Mouse (Mus musculus) testis, adult 2 months (tissue): ENCODE results near the gene Nxn. TPM values are rescaled to one million over a fixed set of nuclear protein-coding genes. Genes with fewer than 3 reads are reported as not detected.
A peak's percentile ranks its signal among the peaks of the same experiment; 100 is the strongest.

Experiments used
- H3K27ac ChIP-seq: fragments of 200-500 bp; 2 replicates; pipeline ENCODE4 v1.5.1; 2012; ENCODE audit warnings: low read depth, low read length; ENCODE audit not compliant: control insufficient read depth, insufficient read depth
- H3K27me3 ChIP-seq: fragments of 200-500 bp; 2 replicates; pipeline ENCODE4 v1.6.1; 2012; ENCODE audit warnings: mild to moderate bottlenecking, low read length, moderate library complexity; ENCODE audit not compliant: control insufficient read depth, insufficient read depth
- H3K36me3 ChIP-seq: fragments of 200-500 bp; 2 replicates; pipeline ENCODE4 v1.6.1; 2012; ENCODE audit warnings: mild to moderate bottlenecking, low read length; ENCODE audit not compliant: control insufficient read depth, insufficient read depth
- H3K4me1 ChIP-seq: fragments of 200-500 bp; 2 replicates; pipeline ENCODE4 v1.6.1; 2012; ENCODE audit warnings: low read length; ENCODE audit not compliant: control insufficient read depth, insufficient read depth
- H3K4me3 ChIP-seq: fragments of 200-500 bp; 2 replicates; pipeline ENCODE4 v1.5.1; 2012; ENCODE audit warnings: low read depth, mild to moderate bottlenecking, low read length, moderate library complexity, mixed read lengths; ENCODE audit not compliant: control insufficient read depth
- CTCF ChIP-seq: fragments of 200-500 bp; IDR thresholded peaks from 2 replicates; pipeline ENCODE4 v1.5.1; 2012; ENCODE audit warnings: low read depth, mild to moderate bottlenecking, inconsistent platforms, low read length, moderate library complexity; ENCODE audit not compliant: control insufficient read depth, insufficient read depth, insufficient replicate concordance
- POLR2A ChIP-seq: fragments of 200-500 bp; IDR thresholded peaks from 2 replicates; pipeline ENCODE4 v1.6.1; 2012; ENCODE audit warnings: low read depth, mild to moderate bottlenecking, inconsistent platforms, low read length, moderate library complexity; ENCODE audit not compliant: control insufficient read depth
- polyA plus RNA-seq: library from polyadenylated mRNA; depleted of rRNA; stranded (reverse); fragments of >200 nt; gene quantifications from 2 replicates; pipeline ENCODE4 v1.2.3, GENCODE M21; 2012

The Nxn gene
- polyA plus RNA-seq, 1 experiment = 83.2 TPM

DNA sequence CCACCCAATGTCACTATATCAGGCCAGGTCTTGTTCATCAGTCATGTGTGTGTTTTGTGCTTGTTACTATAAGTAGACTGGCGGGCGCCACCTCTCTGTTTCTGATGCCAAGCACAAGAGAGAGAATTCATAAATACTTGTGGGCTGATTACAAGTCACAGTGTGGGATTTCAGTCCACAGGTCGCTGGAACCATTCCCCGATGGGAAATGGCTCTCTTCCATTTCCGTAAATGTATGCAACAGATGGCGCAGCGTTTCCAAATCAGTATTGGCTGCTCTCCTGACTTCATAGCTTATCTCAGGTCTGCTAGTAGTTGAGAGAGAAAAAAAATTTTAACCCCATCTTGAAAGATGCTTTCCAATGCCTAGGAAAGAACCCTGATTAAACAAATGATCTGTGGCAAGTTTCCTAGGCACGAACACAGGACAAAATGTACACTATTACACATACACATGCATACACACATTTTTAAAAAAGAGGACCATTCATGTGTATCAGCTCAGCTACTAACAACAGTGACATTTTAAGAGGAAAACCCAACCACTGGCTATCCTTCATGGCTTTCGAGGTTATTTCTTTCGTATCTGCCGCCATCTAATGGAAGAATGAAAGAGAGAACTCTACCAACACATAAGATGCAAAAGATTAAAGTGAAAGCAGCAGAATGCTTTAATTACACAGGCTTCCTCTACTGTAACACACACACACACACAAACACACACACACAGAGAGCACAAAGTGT, 819 bp upstream of the Nxn start:
- no peaks in the 10 kb centered on the region for H3K27me3 ChIP-seq
- H3K36me3 ChIP-seq = no peaks in the 10 kb centered on the region; the same call in 1 of the 2 replicates
- H3K4me3 ChIP-seq = no peak overlapping the region; the same call in 1 of the 2 replicates
- TF ChIP-seq CTCF = no peak
- TF ChIP-seq POLR2A = no peak
- H3K4me1 ChIP-seq = peaks cover 5% of the 10 kb centered on the region
- H3K27ac ChIP-seq = peak overlapping the region; percentile 86

DNA sequence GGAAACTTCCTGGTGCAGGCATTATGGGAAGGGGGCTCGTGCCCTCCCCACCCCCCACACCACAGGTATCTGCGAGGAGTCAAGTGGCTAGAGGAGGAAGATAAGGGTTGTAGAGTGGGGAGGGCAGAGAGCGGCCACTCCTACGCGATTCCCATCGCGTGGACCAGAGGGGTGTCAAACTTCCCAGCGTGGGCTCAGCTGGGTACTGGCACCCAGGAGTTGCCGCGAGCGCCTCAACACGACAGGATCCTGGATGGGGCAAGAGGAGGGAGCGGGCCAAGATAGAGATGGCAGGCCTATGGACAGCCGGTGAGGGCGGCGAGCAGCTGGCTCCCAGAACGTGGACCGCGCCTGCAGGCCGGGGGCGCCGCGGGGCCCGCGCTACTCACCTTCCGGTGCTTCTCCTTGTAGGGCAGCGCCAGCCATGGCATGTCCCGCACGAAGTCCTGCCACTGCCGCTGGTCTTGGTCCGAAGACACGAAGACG, 585 bp downstream of the Nxn start:
- H3K36me3 ChIP-seq = no peaks in the 10 kb centered on the region; the same call in 1 of the 2 replicates
- peak overlapping the region; percentile 62 for H3K27ac ChIP-seq
- peaks cover 5% of the 10 kb centered on the region for H3K4me1 ChIP-seq
- peak overlapping the region; percentile 91 for H3K4me3 ChIP-seq
- no peaks in the 10 kb centered on the region for H3K27me3 ChIP-seq
- no peak for TF ChIP-seq POLR2A

DNA sequence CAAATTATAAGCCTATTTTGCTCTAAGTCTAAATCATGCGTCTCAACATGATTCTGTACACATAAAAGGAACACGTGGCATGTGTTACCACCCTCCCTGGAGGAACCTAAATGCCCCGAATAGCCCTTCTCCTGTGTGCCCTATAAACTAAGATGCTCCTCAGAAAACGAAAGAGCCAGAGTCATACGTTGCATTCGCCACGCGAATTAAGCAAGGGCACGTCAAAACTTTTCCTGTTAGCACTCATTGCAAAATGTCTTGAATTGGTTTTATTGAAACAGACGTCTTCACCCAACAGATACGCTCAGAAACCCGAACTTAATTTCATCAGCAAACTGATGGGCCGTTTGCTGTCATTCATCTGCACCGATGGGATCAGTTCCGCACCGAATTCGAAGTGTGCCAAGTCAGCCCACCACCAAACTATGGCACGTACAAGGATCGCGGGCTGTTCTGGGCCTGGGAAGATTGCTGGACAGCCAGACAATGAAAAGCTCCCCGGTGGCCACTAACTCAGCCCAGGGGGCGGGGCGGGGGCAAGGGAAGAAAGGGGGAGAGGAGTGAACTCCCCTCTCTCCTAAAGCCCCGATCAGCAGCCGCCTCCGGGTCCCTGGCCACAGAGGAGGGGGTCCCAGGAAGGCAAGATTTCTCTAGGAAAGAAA, 1.2 kb downstream of the Nxn start:
- TF ChIP-seq CTCF (no peak), POLR2A (no peak)
- Histone ChIP-seq H3K27me3 (no peaks in the 10 kb centered on the region), H3K27ac (peak overlapping the region; percentile 62), H3K36me3 (no peaks in the 10 kb centered on the region; the same call in 1 of the 2 replicates), H3K4me3 (peak overlapping the region; percentile 91), H3K4me1 (peaks cover 5% of the 10 kb centered on the region)

DNA sequence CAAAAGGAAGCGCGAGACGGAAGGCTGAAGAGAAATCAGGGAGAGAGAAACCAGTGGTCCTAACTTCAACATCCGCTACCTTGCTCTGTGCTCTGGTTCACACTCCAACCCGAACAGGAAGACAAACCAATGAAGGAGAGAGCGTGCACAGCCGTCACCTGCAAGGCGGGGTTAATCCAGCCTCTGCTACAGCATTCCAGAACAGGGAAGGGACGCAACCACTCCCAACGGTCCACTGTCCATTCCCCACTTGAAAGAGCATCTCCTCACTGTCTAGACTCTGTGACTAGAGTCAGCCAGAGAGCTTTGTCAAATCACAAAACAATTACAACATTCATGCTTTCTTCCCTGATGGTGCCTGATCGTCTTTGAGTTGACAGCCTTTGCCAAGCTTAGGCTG, 5.9 kb downstream of the Nxn start:
- Histone ChIP-seq H3K27me3 (no peaks in the 10 kb centered on the region), H3K27ac (no peak overlapping the region), H3K36me3 (no peaks in the 10 kb centered on the region; the same call in 1 of the 2 replicates), H3K4me3 (no peak overlapping the region), H3K4me1 (no peaks in the 10 kb centered on the region; the same call in 1 of the 2 replicates)
- TF ChIP-seq POLR2A (no peak), CTCF (no peak)

DNA sequence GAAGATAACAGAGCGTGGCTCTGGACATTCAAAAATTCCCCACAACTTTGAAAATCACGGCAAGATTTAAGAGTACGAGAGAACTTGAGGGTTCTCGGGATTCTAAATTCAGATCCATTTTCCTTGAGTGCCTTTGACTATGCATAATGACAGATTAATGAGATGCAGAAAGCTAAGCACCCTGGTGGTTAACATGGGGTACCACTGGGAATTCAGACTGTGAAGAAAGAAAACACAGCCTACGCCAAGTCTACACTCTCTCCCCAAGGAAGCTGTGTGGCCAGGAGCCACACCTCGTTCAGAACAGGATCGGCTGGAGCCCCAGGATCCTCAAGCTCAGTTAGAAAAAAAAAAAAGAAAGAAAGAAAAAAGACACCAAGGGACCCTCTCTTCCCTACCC, 6.4 kb downstream of the Nxn start:
- no peak for TF ChIP-seq POLR2A
- TF ChIP-seq CTCF = no peak
- no peaks in the 10 kb centered on the region for H3K27me3 ChIP-seq
- no peak overlapping the region for H3K4me3 ChIP-seq

DNA sequence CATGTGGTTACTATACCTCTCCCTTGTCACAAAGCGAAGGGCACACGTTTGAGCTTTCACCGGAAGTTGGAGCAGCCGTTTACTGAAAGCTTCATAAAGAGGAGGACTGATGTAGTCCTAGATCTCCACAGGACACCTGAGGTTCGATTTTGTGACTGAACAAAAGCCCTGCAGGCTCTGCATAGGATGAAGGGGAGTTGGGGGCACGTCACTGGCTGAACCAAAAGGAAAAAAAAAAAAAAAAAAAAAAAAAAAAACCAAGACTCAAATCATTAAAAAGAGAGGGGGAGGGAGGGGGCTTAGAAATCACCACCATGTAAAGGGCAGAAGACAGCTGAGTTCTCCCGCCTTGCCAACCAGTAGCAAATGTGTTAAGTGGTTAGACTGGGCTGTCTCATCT, 10.2 kb downstream of the Nxn start:
- no peak for TF ChIP-seq CTCF
- no peak for TF ChIP-seq POLR2A
- Histone ChIP-seq H3K36me3 (no peaks in the 10 kb centered on the region), H3K4me1 (no peaks in the 10 kb centered on the region), H3K4me3 (no peak overlapping the region), H3K27ac (no peak overlapping the region), H3K27me3 (no peaks in the 10 kb centered on the region)

More for the DNA sequence above, 6.4 kb downstream of the Nxn start:
- Histone ChIP-seq H3K4me1 (no peaks in the 10 kb centered on the region; the same call in 1 of the 2 replicates), H3K36me3 (no peaks in the 10 kb centered on the region; the same call in 1 of the 2 replicates), H3K27ac (no peak overlapping the region)

DNA sequence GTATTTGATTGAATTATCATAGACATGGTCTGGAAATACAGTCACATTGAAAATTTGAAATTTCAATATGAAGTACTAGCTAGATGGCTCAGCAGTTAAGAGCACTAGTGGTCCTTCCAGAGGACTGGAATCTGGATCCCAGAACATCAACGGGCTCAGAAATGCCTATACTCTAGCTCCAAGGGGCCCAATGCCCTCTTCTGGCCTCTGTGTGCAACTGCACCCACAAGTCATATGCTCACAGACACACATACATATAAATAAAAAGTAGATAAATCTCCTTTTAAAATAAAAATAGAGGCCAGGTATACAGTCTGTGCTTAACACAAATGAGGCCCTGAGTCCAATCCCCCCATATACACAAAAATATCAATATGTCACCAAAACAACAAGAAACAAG, 11.8 kb downstream of the Nxn start:
- TF ChIP-seq POLR2A (no peak), CTCF (peak; percentile 32; the same call in 1 of the 2 replicates)
- no peaks in the 10 kb centered on the region for H3K27me3 ChIP-seq
- no peaks in the 10 kb centered on the region for H3K4me1 ChIP-seq

DNA sequence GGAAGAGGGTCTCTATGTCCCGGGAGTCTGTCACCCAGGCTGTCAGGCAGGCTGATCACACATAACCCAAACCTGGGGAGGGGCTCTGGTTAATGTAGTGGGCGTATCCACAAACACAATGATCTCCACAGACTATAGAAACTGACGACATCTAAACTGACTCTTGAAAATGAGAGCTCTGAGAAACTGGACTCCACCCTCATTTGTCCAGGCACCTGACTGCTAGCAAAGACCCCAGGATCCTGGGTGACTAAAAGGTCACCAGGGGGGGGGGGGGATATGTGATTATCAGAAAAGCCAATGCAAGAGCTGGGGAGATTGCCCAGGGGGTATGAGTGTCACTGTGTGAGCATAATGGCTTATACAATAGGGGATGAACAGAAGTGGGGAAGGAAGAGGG, 13.2 kb downstream of the Nxn start:
- Histone ChIP-seq H3K36me3 (no peaks in the 10 kb centered on the region), H3K27me3 (no peaks in the 10 kb centered on the region), H3K4me3 (no peak overlapping the region), H3K27ac (no peak overlapping the region), H3K4me1 (no peaks in the 10 kb centered on the region)
- TF ChIP-seq POLR2A = no peak
- TF ChIP-seq CTCF = no peak

More for the DNA sequence above, 11.8 kb downstream of the Nxn start:
- no peaks in the 10 kb centered on the region for H3K36me3 ChIP-seq
- H3K4me3 ChIP-seq = no peak overlapping the region
- no peak overlapping the region for H3K27ac ChIP-seq
